ENCODE assay signal across 28 mouse cellular contexts in the genomic region with DNA sequence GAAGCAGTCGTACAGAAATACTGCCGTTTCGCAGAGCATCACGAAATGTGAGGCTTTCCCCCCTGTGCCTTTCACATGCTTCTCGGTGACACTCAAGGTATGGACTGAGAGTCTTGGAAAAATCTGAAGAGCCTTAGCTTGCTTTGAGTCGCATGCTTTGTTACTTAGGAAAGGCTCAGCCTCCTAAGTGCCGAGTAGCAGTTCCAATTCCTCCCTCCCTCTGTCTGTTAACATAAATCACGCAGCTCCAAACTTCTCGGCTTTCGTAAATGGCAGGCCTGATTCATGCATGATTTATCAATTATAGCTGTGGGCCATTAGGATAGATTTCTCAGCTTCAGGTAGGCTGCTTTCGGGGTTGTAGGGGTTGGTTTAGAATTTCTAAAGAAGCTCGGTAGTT.
DNase-seq lines count a peak whose midpoint lies in the region; ATAC-seq and TF ChIP-seq lines count a peak whose summit lies in the region.
"Had no signal": no experiment of that assay in that cellular context is flagged by ENCODE, and none has a peak within 500 bp of the region (broad histone marks: within the 10 kb centered on the region; RNA-seq: fewer than 3 reads in every experiment).

No protein-coding gene starts in this region.

- no peaks in the 10 kb centered on the region for H3K9me3 ChIP-seq in lung, postnatal 0 days (ENCODE audit: low read length)
- H3K9me3 ChIP-seq: forebrain, embryonic 12.5 days; hindbrain, embryonic 10.5 days; hindbrain, embryonic 15.5 days; liver, embryonic 12.5 days; midbrain, embryonic 10.5 days; midbrain, embryonic 15.5 days; neural tube, embryonic 12.5 days had no signal

- no peaks in the 10 kb centered on the region for H3K27me3 ChIP-seq in lung, postnatal 0 days (replicated peaks; ENCODE audit: insufficient read depth, low read length)
- H3K27me3 ChIP-seq: embryonic facial prominence, embryonic 13.5 days; forebrain, embryonic 12.5 days; hindbrain, embryonic 15.5 days; liver, embryonic 12.5 days; midbrain, embryonic 15.5 days; neural tube, embryonic 12.5 days; Patski had no signal

- 61% methylated on average over 12 of the region's 12 CpGs for WGBS in lung, postnatal 0 days

- H3K4me2 ChIP-seq in lung, postnatal 0 days (replicated peaks; ENCODE audit: low read depth, low read length), result no peak overlapping the region
- H3K4me2 ChIP-seq: embryonic facial prominence, embryonic 13.5 days; forebrain, embryonic 12.5 days; hindbrain, embryonic 15.5 days; liver, embryonic 12.5 days; midbrain, embryonic 15.5 days; neural tube, embryonic 12.5 days had no signal

- no peaks in the 10 kb centered on the region for H3K4me1 ChIP-seq in lung, postnatal 0 days (ENCODE audit: insufficient read depth, low read depth, low read length)
- H3K4me1 ChIP-seq: forebrain, embryonic 12.5 days; hindbrain, embryonic 10.5 days; hindbrain, embryonic 15.5 days; liver, embryonic 12.5 days; midbrain, embryonic 10.5 days; midbrain, embryonic 15.5 days; neural tube, embryonic 12.5 days had no signal

- no peak for TF ChIP-seq EP300 in lung, postnatal 0 days (IDR thresholded peaks at IDR 0.05)

- no peak overlapping the region for H3K27ac ChIP-seq in lung, postnatal 0 days (ENCODE audit: low read length)
- H3K27ac ChIP-seq: embryonic facial prominence, embryonic 13.5 days; forebrain, embryonic 12.5 days; hindbrain, embryonic 10.5 days; hindbrain, embryonic 15.5 days; liver, embryonic 12.5 days; macrophage; midbrain, embryonic 10.5 days; midbrain, embryonic 15.5 days; neural tube, embryonic 12.5 days had no signal

- peak; percentile 41 for DNase-seq in adrenal gland, adult 2 months
- no peak for DNase-seq in adrenal gland, adult 18-20 months (ENCODE audit: low spot score in 2 of 2)
- DNase-seq in heart, adult 11 months, result peak; percentile 56
- DNase-seq in heart, adult 18-20 months, result no peak
- DNase-seq in lung, postnatal 0 days (ENCODE audit: low spot score), result peak; percentile 35
- DNase-seq in lung, adult 18-20 months, result no peak
- DNase-seq in skeletal muscle tissue, adult 2 months (ENCODE audit: low read depth, low spot score), result peak; percentile 43
- DNase-seq: cerebellum, adult 8-10 months; cerebellum, postnatal 25 days; gastrocnemius, postnatal 36 days; heart, postnatal 14 days; kidney, adult 18-20 months; kidney, postnatal 4 days; liver, postnatal 0 days; lung, postnatal 10 days had no signal

- no peak overlapping the region for H3K4me3 ChIP-seq in lung, postnatal 0 days (ENCODE audit: low read depth, low read length)
- H3K4me3 ChIP-seq: embryonic facial prominence, embryonic 13.5 days; erythroblast, embryonic 14.5 days; forebrain, embryonic 12.5 days; hindbrain, embryonic 10.5 days; hindbrain, embryonic 15.5 days; liver, embryonic 12.5 days; midbrain, embryonic 10.5 days; midbrain, embryonic 15.5 days; neural tube, embryonic 12.5 days had no signal

- peak; percentile 23; the same call in 1 of the 2 replicates for ATAC-seq in lung, postnatal 0 days
- ATAC-seq in CD4-positive, CD25-positive, alpha-beta regulatory T cell, adult 4 months, result no peak
- ATAC-seq: inflammation-experienced regulatory T-cells, adult 6 months; liver, embryonic 12.5 days; liver, postnatal 0 days; midbrain, embryonic 15.5 days; Patski had no signal

- H3K36me3 ChIP-seq in lung, postnatal 0 days (ENCODE audit: insufficient read depth, low read length), result no peaks in the 10 kb centered on the region
- H3K36me3 ChIP-seq: hindbrain, embryonic 10.5 days; hindbrain, embryonic 15.5 days; liver, embryonic 12.5 days; midbrain, embryonic 10.5 days; midbrain, embryonic 15.5 days; neural tube, embryonic 12.5 days had no signal

- no peak overlapping the region for H3K9ac ChIP-seq in lung, postnatal 0 days (replicated peaks; ENCODE audit: low read depth)
- H3K9ac ChIP-seq: embryonic facial prominence, embryonic 13.5 days; forebrain, embryonic 12.5 days; hindbrain, embryonic 15.5 days; liver, embryonic 12.5 days; liver, postnatal 0 days; midbrain, embryonic 15.5 days; neural tube, embryonic 12.5 days had no signal

- no peak for TF ChIP-seq CTCF in lung, postnatal 0 days (IDR thresholded peaks at IDR 0.05)

Comparison
In these comparisons a context has a peak if more than half of its experiments do, and no peak if none do; other contexts are left out.
1. DNase-seq: peak in adrenal gland, adult 2 months (single experiment), heart, adult 11 months (single experiment), lung, postnatal 0 days (single experiment) and skeletal muscle tissue, adult 2 months (single experiment); none in adrenal gland, adult 18-20 months (0 of 2), heart, adult 18-20 months (0 of 2) and lung, adult 18-20 months (0 of 2).